Mouse (Mus musculus) lung, postnatal 0 days (tissue): ENCODE results near the gene Idh3a. TPM values are rescaled to one million over a fixed set of nuclear protein-coding genes. Genes with fewer than 3 reads are reported as not detected.

Experiments
- ATAC-seq: fragments of 200-750 bp; cut with Nextera tagmentation; 2 replicates; pipeline ENCODE4 v1.8.0; 2017; ENCODE audit warnings: moderate library complexity
- DNase-seq: peaks from one replicate; pipeline ENCODE4 v3.0.0-alpha.2; 2016; ENCODE audit warnings: low spot score
- H3K27ac ChIP-seq: fragments of 300-500 bp; sonication (generic); 2 replicates; pipeline ENCODE4 v1.5.1; 2014; ENCODE audit warnings: antibody characterized with exemption, mild to moderate bottlenecking, low read length, mixed read lengths
- H3K27me3 ChIP-seq: fragments of 300-500 bp; sonication (generic); replicated peaks from 2 replicates; pipeline ENCODE4 v1.6.1; 2014; ENCODE audit warnings: low read length, mixed read lengths; ENCODE audit not compliant: insufficient read depth
- H3K36me3 ChIP-seq: fragments of 300-500 bp; sonication (generic); 2 replicates; pipeline ENCODE4 v1.6.1; 2014; ENCODE audit warnings: low read length, mixed read lengths; ENCODE audit not compliant: insufficient read depth
- H3K4me1 ChIP-seq: fragments of 300-500 bp; sonication (generic); 2 replicates; pipeline ENCODE4 v1.6.1; 2014; ENCODE audit warnings: antibody characterized with exemption, low read depth, low read length, mixed read lengths; ENCODE audit not compliant: insufficient read depth
- H3K4me2 ChIP-seq: fragments of 300-500 bp; sonication (generic); replicated peaks from 2 replicates; pipeline ENCODE4 v1.6.1; 2014; ENCODE audit warnings: low read depth, mild to moderate bottlenecking, low read length, moderate library complexity, mixed read lengths
- H3K4me3 ChIP-seq: fragments of 300-500 bp; sonication (generic); 2 replicates; pipeline ENCODE4 v1.5.1; 2014; ENCODE audit warnings: low read depth, low read length
- H3K9ac ChIP-seq: fragments of 300-500 bp; sonication (generic); replicated peaks from 2 replicates; pipeline ENCODE4 v1.6.1; 2014; ENCODE audit warnings: low read depth, mild to moderate bottlenecking
- H3K9me3 ChIP-seq: fragments of 300-500 bp; sonication (generic); 2 replicates; pipeline ENCODE4 v1.6.1; 2016; ENCODE audit warnings: low read length, mixed read lengths
- CTCF ChIP-seq: IDR thresholded peaks from 2 replicates; pipeline ENCODE4 v1.5.1; 2016; ENCODE audit warnings: antibody characterized with exemption, mild to moderate bottlenecking
- EP300 ChIP-seq: IDR thresholded peaks from 2 replicates; pipeline ENCODE4 v1.6.1; 2016; ENCODE audit warnings: antibody characterized with exemption, mild to moderate bottlenecking, control low read depth
- WGBS: fragments of 180-500 bp; shearing (Covaris S2); extraction: QIAGEN DNeasy Blood & Tissue Kit; methylation state at CpG from one replicate; pipeline ENCODE4 v1.1.7; 2014; 5-methylcytosine and 5-hydroxymethylcytosine counted together
- polyA plus RNA-seq: library from polyadenylated mRNA; unstranded; fragments of >200 nt; fragmentation: Nextera tagmentation; extraction: Ambion mirVana; gene quantifications from 2 replicates; pipeline ENCODE4 v1.2.1, GENCODE M21; 2015

The Idh3a gene
- polyA plus RNA-seq, 1 experiment from 2014 or later: 79.4 TPM

DNA sequence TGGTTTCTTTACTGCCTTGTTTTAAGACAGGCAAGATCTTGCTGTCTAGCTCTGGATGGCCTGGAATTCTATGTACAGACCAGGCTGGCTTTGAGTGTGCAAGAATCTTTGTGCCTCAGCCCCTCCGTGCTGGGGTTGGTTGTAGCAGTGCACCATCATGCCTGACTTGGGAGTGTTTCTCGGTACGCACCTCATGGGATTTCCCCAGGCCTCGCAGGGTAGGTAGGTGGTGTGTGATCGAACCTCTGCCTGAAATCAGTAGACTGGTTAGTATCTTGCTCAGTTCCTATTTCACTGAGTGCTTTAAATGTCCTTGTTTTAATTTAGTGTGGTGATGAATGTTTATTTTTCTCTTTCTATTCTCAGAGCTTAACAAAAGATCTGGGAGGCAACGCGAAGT lies 16.8 kb downstream of the Idh3a start:
- no peaks in the 10 kb centered on the region for H3K9me3 ChIP-seq
- no peaks in the 10 kb centered on the region for H3K27me3 ChIP-seq
- no peaks in the 10 kb centered on the region for H3K4me1 ChIP-seq
- TF ChIP-seq EP300 (no peak), CTCF (no peak)
- WGBS: 89% methylated on average over 7 of the region's 7 CpGs
- ATAC-seq (no peak), DNase-seq (no peak)
- H3K36me3 ChIP-seq: peaks cover 38% of the 10 kb centered on the region
- no peak overlapping the region for H3K4me3 ChIP-seq
- no peak overlapping the region for H3K27ac ChIP-seq
- no peak overlapping the region for H3K9ac ChIP-seq
- H3K4me2 ChIP-seq: no peak overlapping the region

DNA sequence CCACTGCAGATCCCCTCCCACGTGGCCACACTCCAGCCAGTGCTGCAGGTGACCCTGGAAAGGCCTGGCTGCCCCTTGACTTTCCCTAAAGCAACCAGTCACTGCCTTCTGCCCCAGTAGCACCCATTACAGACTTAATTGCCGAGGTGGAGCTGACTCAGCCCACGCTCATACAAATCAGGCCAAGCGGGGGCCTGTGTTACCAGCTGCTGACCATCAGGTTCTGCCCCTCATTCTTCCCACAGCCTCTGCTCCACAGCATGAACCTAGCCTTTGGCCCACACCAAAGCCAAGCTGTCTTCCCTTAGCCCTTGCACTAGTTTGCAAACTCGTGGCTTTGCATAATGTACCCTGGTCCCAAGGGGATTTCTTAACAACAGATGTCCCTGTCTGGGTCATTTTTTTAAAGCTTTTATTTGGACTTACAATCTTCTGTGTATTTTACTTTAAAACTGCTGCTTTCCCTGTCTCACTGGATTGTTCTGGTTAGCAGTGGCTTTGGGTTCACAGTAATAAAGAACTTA lies 18.1 kb downstream of the Idh3a start:
- H3K27me3 ChIP-seq: no peaks in the 10 kb centered on the region
- peaks cover 28% of the 10 kb centered on the region for H3K36me3 ChIP-seq
- no peaks in the 10 kb centered on the region for H3K9me3 ChIP-seq
- H3K4me1 ChIP-seq: no peaks in the 10 kb centered on the region
- H3K9ac ChIP-seq: no peak overlapping the region
- ATAC-seq (no peak), DNase-seq (no peak)
- no peak for TF ChIP-seq CTCF
- TF ChIP-seq EP300: no peak
- H3K27ac ChIP-seq: no peak overlapping the region
- no peak overlapping the region for H3K4me2 ChIP-seq
- H3K4me3 ChIP-seq: no peak overlapping the region
- 81% methylated on average over 5 of the region's 5 CpGs for WGBS

DNA sequence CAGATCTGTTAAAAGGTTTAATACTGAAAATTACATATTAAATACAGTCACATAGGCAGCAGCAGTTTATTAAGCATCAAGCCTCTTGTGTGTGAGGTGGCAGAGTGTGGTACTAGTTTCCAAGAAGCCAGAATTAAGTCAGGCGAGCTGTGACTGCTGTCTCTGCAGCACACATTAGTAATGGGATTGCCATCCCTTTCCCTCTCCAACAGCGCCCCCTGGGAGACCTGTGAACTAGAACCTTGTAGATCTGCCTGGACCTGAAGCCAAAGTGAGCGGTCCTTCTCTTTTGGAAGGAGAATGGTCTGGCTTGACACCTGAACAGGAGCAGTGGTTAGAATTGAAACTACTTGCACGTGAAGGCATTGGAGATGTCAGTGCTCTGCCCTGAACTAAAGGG lies 18.8 kb downstream of the Idh3a start:
- Histone ChIP-seq H3K9me3 (no peaks in the 10 kb centered on the region), H3K4me2 (no peak overlapping the region), H3K9ac (no peak overlapping the region), H3K27me3 (no peaks in the 10 kb centered on the region), H3K4me1 (no peaks in the 10 kb centered on the region), H3K27ac (no peak overlapping the region), H3K4me3 (no peak overlapping the region), H3K36me3 (peaks cover 24% of the 10 kb centered on the region)
- DNase-seq: peak; percentile 64
- TF ChIP-seq CTCF: peak; percentile 80
- TF ChIP-seq EP300: no peak
- no peak for ATAC-seq
- 55% methylated on average over 4 of the region's 4 CpGs for WGBS

DNA sequence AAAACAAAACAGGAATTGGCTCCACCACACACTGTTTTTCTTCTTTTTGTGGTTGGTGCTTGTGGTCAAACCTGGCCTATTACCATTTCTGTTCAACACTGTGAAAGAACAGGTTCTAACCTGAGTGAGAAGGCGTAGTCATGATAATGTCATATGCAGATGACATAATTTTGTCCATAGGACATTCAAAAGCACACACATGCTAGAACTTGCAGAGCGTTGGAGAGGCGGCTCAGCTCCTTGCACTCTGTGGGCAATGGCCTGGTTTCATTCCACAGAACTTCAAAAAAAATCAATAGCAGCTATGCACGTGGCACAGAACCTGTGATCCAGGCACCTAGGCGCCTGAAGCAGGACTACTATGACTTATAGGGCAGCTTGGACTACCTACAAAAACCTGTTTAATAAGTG lies 26.7 kb downstream of the Idh3a start:
- no peak for ATAC-seq
- H3K27ac ChIP-seq: no peak overlapping the region
- no peak for DNase-seq

DNA sequence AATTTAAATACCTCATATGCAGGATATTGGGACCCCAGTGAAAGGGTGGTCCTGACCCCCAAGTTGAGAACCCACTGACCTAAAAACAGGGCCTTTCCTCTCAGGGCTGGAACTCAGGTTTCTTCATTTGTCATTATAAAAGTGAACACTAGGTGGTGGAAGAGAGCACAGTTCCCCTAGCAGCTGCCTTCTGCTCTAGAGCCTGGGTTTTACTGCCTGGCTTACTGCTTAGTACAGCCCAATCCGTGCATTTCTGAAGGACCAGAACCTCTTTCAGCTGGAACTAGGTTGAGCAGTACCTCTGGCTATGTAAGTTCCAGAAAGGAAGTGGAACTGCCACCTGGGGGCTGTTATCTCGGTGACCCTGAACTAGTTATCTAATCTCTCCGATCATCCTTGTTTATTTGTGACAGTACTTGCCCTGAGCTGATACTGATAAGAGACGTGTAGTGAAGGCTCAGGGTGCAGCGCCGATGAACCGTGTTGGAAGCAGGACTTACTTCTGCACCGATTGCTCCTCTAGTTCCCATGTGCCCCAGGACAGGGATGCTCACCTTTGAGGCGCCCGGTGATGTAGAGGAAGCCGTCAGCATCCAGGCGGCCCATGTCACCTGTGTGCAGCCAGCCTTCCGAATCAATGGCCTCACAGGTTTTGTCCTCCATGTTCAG lies 28.2 kb downstream of the Idh3a start:
- Histone ChIP-seq H3K9me3 (no peaks in the 10 kb centered on the region), H3K27ac (no peak overlapping the region), H3K4me2 (no peak overlapping the region), H3K36me3 (no peaks in the 10 kb centered on the region), H3K4me3 (no peak overlapping the region), H3K27me3 (no peaks in the 10 kb centered on the region), H3K4me1 (no peaks in the 10 kb centered on the region), H3K9ac (no peak overlapping the region)
- DNase-seq (peak; percentile 67), ATAC-seq (no peak; the same call in 1 of the 2 replicates)
- 36% methylated on average over 13 of the region's 13 CpGs for WGBS
- no peak for TF ChIP-seq EP300
- TF ChIP-seq CTCF: peak; percentile 83

More for the DNA sequence above, 26.7 kb downstream of the Idh3a start:
- no peaks in the 10 kb centered on the region for H3K4me1 ChIP-seq
- H3K9ac ChIP-seq: no peak overlapping the region
- H3K4me3 ChIP-seq: no peak overlapping the region
- H3K9me3 ChIP-seq: no peaks in the 10 kb centered on the region
- H3K27me3 ChIP-seq: no peaks in the 10 kb centered on the region
- WGBS: 65% methylated on average over 5 of the region's 5 CpGs
- TF ChIP-seq CTCF: no peak
- TF ChIP-seq EP300: no peak
- no peaks in the 10 kb centered on the region for H3K36me3 ChIP-seq
- H3K4me2 ChIP-seq: no peak overlapping the region

DNA sequence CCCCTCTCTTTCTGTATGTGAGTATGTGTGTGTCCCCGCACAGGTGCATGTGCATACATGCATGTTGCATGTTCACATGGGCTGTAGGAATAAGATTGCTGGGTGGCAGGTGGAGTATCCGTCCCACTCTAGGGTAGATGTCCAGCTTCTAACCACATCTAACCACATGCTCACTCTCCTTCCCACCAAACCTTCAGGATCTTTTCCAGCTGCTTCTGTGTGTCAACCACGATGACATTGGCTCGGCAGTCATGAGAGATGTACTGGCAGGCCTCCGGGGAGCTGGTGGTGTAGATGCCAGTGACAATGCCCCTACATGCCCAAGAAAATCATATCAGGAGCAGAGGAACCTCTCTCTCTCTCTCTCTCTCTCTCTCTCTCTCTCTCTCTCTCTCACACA lies 41.1 kb downstream of the Idh3a start:
- Histone ChIP-seq H3K4me1 (no peaks in the 10 kb centered on the region), H3K27ac (no peak overlapping the region), H3K4me3 (no peak overlapping the region), H3K9me3 (no peaks in the 10 kb centered on the region), H3K4me2 (no peak overlapping the region), H3K9ac (no peak overlapping the region), H3K27me3 (no peaks in the 10 kb centered on the region), H3K36me3 (no peaks in the 10 kb centered on the region)
- 90% methylated on average over 5 of the region's 5 CpGs for WGBS
- DNase-seq (no peak), ATAC-seq (no peak)
- TF ChIP-seq EP300 (no peak), CTCF (no peak)
